ENCODE assay signal across 8 mouse cellular contexts in the genomic region with DNA sequence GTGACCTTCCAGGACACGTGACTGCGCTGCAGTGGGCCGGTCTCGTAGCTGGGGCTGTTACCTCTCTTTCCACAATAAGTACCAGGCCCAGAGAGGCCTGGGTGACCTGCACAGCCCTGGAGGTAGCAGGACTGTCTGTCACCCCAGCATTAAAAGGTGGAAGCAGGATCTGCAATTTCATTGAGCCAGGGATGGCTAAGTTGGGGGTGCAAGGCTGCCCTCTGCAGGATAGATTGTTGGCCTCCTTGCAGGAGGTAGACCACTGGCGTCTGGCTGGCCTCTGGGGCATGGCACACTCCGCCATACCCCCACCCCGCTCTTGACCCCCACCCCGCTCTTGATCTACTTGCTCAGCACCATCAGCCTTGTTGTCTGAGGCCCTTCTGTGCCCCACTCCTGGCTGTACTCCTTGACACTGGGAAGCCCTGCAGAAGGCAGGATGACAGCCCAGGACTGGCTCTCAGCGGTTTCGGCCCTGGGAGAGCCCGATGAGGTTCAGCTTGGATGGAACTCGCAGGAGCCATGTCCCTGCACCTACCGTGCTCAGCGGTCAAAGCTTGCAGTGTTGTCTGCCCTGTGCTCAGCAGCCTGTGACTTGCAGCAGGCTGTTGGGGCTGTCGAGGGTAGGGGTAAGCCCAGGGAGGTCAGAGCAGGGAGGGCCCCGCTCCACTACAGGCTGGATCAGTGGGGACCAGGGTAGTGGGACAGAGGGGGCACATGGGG. TPM values are rescaled to one million over a fixed set of nuclear protein-coding genes. Genes with fewer than 3 reads are reported as not detected.
DNase-seq lines count a peak whose midpoint lies in the region; TF ChIP-seq lines count a peak whose summit lies in the region.

No protein-coding gene starts in this region.

- no peak overlapping the region for H3K4me3 ChIP-seq in testis, adult 2 months (ENCODE audit: control insufficient read depth, low read depth, low read length)

- H3K36me3 ChIP-seq in testis, adult 2 months (ENCODE audit: control insufficient read depth, insufficient read depth, low read length) = no peaks in the 10 kb centered on the region

- peaks cover 13% of the 10 kb centered on the region for H3K4me1 ChIP-seq in testis, adult 2 months (ENCODE audit: control insufficient read depth, insufficient read depth, low read length)

- intact Hi-C loops in gastrocnemius, postnatal 36 days (cut with DNase I) = no loop called here

- no peaks in the 10 kb centered on the region for H3K27me3 ChIP-seq in testis, adult 2 months (ENCODE audit: control insufficient read depth, insufficient read depth, low read length)

- peak; percentile 62 for DNase-seq in adrenal gland, postnatal 10 days
- no peak for DNase-seq in adrenal gland, adult 8-10 months
- DNase-seq in testis, postnatal 14 days (ENCODE audit: low spot score) = no peak
- DNase-seq in kidney, adult 9 months = peak; percentile 61
- peak; percentile 59 to 69 for DNase-seq in lung, postnatal 4 days
- no peak for DNase-seq in gastrocnemius, postnatal 36 days
- DNase-seq in left cerebral cortex, adult 11 months (ENCODE audit: low spot score) = no peak

- peak; percentile 18; the same call in 1 of the 2 replicates for TF ChIP-seq CTCF in testis, adult 2 months (IDR thresholded peaks at IDR 0.05; ENCODE audit: control insufficient read depth, insufficient read depth, insufficient replicate concordance, low read depth, low read length)

- H3K27ac ChIP-seq in testis, adult 2 months (ENCODE audit: control insufficient read depth, insufficient read depth, low read depth, low read length) = no peak overlapping the region

- no peak for TF ChIP-seq POLR2A in testis, adult 2 months (IDR thresholded peaks at IDR 0.05; ENCODE audit: control insufficient read depth, low read depth, low read length)

RNA-seq across cellular contexts. Expression of a gene that starts 4.4 kb away (rescaled TPM):
- total RNA-seq in adrenal gland, postnatal 10 days (2021) = 10 to 100 TPM; 29.4 to 35.4 TPM
- total RNA-seq in adrenal gland, adult 8-10 months (2022) = 10 to 100 TPM; 37.7 to 47.5 (median 42.5) TPM
- 13.4 and 16.5 TPM in 2 replicates for polyA plus RNA-seq in testis, adult 2 months (2012; rRNA removed)
- 10 to 100 TPM in 1 of 2 experiments, 1 to 10 TPM in 1; 7.6 to 10.2 TPM for total RNA-seq in gastrocnemius, postnatal 36 days (2021)

RNA-seq across cellular contexts. Expression of a gene that starts 12.0 kb away (rescaled TPM):
- 10 to 100 TPM; 24.5 to 31.8 TPM for total RNA-seq in adrenal gland, postnatal 10 days (2021)
- 10 to 100 TPM; 35.6 to 52.1 (median 42.0) TPM for total RNA-seq in adrenal gland, adult 8-10 months (2022)
- polyA plus RNA-seq in testis, adult 2 months (2012; rRNA removed) = 0.47 and 0.91 TPM in 2 replicates
- total RNA-seq in gastrocnemius, postnatal 36 days (2021) = under 1 TPM; 0.87 to 0.99 TPM

RNA-seq across cellular contexts. Expression of a gene that starts 23.7 kb away (rescaled TPM):
- 10 to 100 TPM; 39.2 to 48.9 TPM for total RNA-seq in adrenal gland, postnatal 10 days (2021)
- 10 to 100 TPM; 42.6 to 61.1 (median 53.3) TPM for total RNA-seq in adrenal gland, adult 8-10 months (2022)
- 10.1 and 10.4 TPM in 2 replicates for polyA plus RNA-seq in testis, adult 2 months (2012; rRNA removed)
- total RNA-seq in gastrocnemius, postnatal 36 days (2021) = 10 to 100 TPM; 21.4 to 23.2 TPM

RNA-seq across cellular contexts. Expression of a gene that starts 25.1 kb away (rescaled TPM):
- total RNA-seq in adrenal gland, postnatal 10 days (2021) = 1 to 10 TPM; 1.9 to 3.0 TPM
- under 1 TPM; 0.22 to 0.81 (median 0.29) TPM for total RNA-seq in adrenal gland, adult 8-10 months (2022)
- polyA plus RNA-seq in testis, adult 2 months (2012; rRNA removed) = 0.56 and 0.99 TPM in 2 replicates
- total RNA-seq in gastrocnemius, postnatal 36 days (2021) = not detected

RNA-seq across cellular contexts. Expression of a gene that starts 26.6 kb away (rescaled TPM):
- 1 to 10 TPM; 3.6 to 4.0 TPM for total RNA-seq in adrenal gland, postnatal 10 days (2021)
- total RNA-seq in adrenal gland, adult 8-10 months (2022) = 10 to 100 TPM in 2 of 4 experiments, 1 to 10 TPM in 2; 3.7 to 17.7 (median 9.3) TPM
- polyA plus RNA-seq in testis, adult 2 months (2012; rRNA removed) = 3.3 and 4.1 TPM in 2 replicates
- 1 to 10 TPM; 1.1 to 1.3 TPM for total RNA-seq in gastrocnemius, postnatal 36 days (2021)

Comparison
In these comparisons a context has a peak if more than half of its experiments do, and no peak if none do; other contexts are left out.
1. DNase-seq: peak in adrenal gland, postnatal 10 days (single experiment), kidney, adult 9 months (single experiment) and lung, postnatal 4 days (2 of 2); none in adrenal gland, adult 8-10 months (single experiment), testis, postnatal 14 days (single experiment), gastrocnemius, postnatal 36 days (0 of 2) and left cerebral cortex, adult 11 months (single experiment).
2. RNA of a gene that starts 12.0 kb away (total RNA-seq): 35.6 to 52.1 TPM in adrenal gland, adult 8-10 months and 24.5 to 31.8 TPM in adrenal gland, postnatal 10 days; 0.87 to 0.99 TPM in gastrocnemius, postnatal 36 days; every median in the first group is over 10 times any median in the second.